Mouse (Mus musculus) T-helper 1 cell (primary cell): ENCODE measurements around the gene Jarid2.
"Not testable (repeated sequence)": the region's sequence is repeated elsewhere in the genome, so short reads cannot be mapped to it uniquely, and the experiment has no call there.

Experiments used
- in situ Hi-C: fragments of 300-600 bp; cut with MboI, MseI; formaldehyde crosslinking; loops from one replicate; pipeline ENCODE4 v1.15.1; 2025; ENCODE audit warnings: high pct_unique_total_duplicates

Jarid2 gene

GRCm38 (mm10) chr13:44832866-44833265 is 103.6 kb downstream of the Jarid2 start:
- in situ Hi-C loops, result no loop called here

- in situ Hi-C loops, result no loop called here
Observed at GRCm38 (mm10) chr13:44833353-44833752, 104.1 kb downstream of the Jarid2 start.

GRCm38 (mm10) chr13:44837445-44837844 is 108.2 kb downstream of the Jarid2 start:
- in situ Hi-C loops, result no loop called here

DNA sequence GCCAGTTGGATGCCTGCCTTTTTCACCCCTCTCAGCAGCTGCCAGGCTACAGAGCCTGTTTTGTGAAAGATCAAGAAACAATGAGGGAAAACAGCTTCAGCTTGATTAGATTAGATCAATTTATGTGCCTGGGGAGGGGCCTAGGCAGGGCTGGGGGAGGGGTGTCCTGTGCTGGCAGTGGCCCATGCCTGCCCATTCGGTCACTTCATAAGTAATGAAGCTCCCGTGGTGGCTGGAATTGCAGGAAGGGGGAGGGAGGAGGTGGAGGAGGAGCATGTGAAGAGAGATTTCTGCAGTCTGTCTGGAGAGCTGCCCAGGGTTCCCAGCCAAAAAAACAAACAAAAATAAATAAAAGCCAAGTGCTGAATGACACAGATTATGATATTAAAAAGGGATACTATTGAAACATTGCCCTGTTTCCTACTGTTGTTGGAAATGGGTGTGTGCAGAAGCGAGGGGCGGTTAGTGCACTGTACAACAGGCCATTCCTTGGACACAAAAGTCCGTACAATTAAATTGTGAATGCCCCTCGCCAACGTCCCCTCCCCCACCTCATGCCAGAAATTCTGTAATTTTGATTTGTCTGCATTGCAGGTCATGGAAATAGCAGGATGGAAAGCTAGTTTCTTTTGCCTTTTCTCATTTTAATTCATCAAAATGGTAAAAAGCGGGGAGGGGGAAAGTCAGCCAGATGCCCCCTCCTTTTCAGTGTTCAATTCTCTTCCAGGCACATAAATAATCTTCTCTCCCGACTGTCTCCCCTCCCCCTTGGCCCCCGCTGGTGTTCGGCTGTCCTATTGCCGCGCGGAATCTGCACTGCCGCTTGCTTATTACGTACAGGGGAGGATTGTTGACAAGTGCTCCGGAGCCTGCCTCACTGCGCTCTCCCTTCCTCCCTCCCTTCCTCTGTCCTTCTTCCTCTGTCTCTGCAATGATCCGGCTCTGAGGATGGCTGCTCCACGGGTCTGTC is 110.9 kb downstream of the Jarid2 start:
- in situ Hi-C loops, result no loop called here

DNA sequence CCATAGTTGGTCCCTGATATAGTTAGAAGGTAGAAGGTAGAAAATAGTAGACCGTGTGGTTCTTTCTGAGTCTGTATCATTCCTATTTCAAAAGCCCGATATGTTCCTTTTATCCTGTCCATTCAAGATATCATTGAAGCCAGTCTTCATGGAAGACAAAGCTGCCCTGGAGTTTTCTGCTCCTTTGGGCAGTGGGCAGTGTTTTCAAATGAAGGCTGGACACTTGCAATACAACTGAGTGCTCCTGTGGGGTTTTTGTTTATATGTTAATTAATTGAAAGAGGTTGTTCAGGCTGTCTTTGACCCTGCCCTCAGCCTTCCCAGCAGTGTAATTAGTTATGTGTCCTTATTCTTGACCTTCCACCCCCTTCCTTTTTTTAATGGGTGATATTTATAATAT is 122.2 kb downstream of the Jarid2 start:
- in situ Hi-C loops, result no loop called here

DNA sequence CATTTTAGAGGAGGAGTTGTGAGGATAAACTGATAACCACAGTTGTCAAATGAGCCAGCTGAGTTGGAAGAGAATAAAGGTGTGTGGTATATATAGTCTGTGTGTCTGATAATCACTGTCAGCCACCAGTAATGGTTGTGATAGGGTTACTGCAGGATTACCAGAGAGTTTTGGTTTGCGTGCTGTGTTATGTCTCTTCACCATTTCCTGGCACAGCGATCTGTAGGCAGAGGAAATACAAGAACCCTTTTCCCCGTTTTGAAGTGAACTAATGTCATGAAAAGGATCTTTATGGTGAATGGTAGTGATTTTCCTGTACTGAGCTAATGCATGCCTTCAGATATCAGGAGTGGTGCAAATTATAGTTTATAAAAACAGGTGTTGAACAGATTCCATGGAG is 122.8 kb downstream of the Jarid2 start:
- in situ Hi-C loops, result no loop called here

DNA sequence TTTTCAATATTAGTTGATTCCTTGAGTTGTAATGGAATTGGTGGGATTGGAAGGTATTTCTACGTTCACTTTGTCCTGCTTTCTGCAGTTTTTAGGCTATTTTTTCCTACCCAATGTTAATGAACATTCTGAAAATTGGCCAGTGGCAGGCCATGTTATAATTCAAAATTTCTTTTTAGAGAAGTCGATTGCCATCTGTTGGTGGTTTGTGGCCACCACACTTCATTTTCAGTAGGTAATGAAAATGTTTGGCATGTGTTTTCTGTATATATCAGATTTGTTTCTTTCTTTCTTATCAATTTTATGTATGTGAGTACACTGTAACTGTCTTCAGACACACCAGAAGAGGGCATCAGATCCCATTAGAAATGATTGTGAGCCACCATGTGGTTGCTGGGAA is 136.3 kb downstream of the Jarid2 start:
- in situ Hi-C loops, result no loop called here

DNA sequence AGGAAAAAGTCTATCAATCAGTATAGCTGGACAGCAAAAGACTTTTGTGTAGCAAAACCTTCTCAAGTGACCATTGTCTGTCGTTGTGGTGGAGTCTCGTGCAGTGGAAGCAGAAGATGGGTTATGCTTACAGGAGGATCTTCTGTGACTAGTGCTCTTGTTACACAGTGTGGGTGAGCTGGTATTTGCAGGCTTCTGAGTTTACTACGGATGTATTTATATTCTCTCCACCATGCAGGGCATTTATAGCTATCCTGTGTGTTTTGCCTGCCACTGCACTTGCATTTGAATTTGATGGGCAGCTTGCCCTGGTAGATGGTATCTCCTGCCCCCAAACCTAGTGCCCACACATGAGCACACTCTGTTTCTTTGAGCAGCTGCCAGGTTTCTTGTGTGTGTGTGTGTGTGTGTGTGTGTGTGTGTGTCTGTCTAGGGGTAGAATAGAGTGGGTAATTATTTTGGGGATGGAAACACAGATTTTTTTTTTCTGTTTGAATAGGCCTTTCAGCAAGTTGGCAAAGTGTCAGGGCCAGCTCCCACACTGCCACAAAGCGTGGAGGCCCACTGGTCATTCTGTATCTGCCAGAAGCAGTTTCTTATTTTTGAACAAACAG is 138.9 kb downstream of the Jarid2 start:
- in situ Hi-C loops, result no loop called here

GRCm38 (mm10) chr13:44869418-44870119 is 140.3 kb downstream of the Jarid2 start:
- in situ Hi-C loops, result not testable (repeated sequence)

DNA sequence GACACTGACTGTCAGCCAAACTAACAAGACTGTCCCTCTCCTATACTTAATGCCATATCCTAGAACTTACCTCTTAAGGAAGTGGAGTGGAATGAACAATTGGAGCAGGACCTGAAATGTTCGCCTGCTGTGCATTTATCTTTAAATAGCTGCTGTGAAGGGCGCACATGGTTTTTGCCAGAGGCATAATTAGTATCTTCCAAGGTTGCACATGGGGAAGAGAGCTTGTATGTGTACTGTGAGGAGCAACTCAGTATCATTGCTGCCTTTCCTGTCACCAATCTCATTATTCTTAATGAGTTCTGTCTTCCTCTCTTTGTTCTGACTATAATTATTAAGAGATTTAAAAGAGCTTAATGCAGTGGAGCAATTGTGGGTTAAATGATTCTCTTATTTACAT is 147.5 kb downstream of the Jarid2 start:
- in situ Hi-C loops, result no loop called here

DNA sequence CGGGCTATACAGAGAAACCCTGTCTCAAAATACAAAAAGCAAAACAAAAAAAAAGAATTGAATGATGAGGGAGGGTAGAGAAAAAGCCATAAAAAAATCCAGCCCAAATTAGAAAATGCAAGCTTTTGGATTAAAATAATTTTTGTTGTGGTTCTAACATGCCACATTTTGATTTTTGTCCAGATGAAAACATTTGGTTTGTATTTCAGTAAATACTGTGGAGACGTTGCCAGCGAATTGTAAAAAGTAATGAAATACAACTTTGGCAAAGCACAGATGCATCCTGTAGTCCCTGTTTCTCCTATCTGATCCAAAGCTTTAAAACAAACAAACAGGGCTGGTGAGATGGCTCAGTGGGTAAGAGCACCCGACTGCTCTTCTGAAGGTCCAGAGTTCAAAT is 151.7 kb downstream of the Jarid2 start:
- in situ Hi-C loops, result no loop called here

DNA sequence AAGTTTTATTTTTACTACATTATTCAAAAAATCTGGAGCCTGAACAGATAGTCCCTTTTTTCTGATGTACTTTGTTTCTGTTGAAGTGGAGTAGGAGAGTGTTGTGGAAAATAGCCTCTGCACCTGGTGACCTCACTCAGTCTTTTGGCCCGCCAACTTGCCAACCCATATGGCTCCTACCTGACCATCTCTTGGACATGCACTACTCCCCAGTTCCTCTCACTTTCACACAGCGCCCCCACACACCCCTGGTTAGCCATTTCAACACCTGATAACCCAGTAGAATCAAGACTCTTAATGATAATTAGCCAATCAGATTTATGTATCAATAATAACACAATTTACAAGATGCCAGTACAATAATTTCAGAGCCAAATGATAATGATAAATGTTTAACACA is 156.9 kb downstream of the Jarid2 start:
- in situ Hi-C loops, result no loop called here

DNA sequence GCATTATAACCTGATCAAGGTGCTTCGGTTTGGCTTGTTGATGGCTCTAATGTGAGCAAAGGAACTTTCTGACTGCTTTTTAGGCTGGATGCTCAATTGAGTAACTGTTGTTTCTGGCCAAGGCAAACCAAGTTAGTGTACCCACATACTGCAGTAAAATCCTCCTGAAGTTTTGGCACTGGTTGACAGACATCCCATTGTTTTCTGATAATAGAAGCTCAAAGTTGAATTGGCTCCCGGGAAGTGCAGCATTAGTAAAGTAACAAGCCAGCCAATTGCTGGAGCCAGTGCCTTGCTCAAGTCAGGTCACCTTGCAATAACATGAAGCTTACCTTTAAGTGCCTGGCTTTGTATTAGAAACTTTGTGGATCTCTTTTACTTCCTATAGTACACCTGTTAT is 161.3 kb downstream of the Jarid2 start:
- in situ Hi-C loops, result no loop called here

- in situ Hi-C loops, result no loop called here
Observed at GRCm38 (mm10) chr13:44891813-44892730, 162.8 kb downstream of the Jarid2 start.

DNA sequence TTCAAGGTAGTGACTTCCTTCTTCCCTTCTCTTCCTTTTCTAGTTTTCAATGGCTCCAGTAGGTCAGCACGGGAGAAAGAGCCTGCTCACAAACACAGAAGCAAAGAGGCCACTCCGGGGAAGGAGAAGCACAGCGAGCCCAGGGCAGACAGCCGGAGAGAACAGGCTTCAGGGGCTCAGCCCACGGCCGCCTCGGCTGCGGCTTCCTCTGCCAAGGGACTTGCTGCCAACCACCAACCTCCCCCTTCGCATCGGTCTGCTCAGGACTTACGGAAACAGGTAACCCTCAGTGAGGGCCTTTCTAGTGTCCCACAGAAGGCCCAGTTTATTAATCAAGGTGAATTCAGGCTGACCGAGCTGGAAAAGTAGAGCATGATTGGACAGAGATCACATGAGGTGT is 166.9 kb downstream of the Jarid2 start:
- in situ Hi-C loops, result no loop called here

DNA sequence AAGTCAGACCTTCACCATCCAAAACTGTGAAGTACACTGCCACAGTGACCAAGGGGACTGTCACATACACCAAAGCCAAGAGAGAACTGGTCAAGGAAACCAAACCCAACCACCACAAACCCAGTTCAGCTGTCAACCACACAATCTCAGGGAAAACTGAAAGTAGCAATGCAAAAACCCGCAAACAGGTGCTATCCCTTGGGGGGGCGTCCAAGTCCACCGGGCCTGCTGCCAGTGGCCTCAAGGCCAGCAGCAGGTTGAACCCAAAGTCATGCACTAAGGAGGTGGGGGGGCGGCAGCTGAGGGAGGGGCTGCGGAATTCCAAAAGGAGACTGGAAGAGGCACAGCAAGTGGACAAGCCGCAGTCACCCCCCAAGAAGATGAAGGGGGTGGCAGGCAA is 173.0 kb downstream of the Jarid2 start:
- in situ Hi-C loops, result no loop called here

- in situ Hi-C loops, result no loop called here
Observed at GRCm38 (mm10) chr13:44903416-44903815, 174.1 kb downstream of the Jarid2 start.

- in situ Hi-C loops, result no loop called here
Observed at GRCm38 (mm10) chr13:44904271-44904670, 175.0 kb downstream of the Jarid2 start.

DNA sequence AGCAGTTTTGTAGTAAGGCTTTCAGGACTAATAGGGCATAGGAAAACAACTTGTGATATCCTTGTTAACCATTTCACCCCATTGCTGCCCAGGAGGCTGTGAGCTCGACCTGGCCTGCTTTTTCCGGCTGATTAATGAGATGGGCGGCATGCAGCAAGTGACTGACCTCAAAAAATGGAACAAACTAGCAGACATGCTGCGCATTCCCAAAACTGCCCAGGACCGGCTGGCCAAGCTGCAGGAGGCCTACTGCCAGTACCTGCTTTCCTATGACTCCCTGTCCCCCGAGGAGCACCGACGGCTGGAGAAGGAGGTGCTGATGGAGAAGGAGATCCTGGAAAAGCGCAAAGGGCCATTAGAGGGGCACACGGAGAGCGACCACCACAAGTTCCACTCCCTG is 176.9 kb downstream of the Jarid2 start:
- in situ Hi-C loops, result no loop called here

- in situ Hi-C loops, result no loop called here
Observed at GRCm38 (mm10) chr13:44907702-44908101, 178.4 kb downstream of the Jarid2 start.

DNA sequence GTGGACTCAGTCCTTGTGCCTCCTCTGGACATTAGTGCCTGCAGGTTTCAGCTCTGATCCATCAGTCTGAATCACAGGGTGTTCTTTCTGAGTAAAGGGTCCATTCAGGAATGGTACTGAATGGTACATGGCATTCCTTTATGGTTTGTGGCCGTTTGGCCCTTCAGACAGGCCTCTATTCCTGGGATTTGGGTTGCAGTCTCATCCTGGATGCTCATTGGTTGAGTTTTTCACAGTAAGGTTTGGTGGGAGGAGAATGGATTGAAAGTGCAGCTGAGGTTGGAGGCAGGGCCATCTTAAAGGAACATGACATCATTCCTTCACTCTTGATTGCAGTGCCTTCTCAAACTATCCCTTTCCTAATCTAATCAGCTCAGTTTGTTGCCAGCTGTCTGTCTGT is 179.5 kb downstream of the Jarid2 start:
- in situ Hi-C loops, result no loop called here
